Mouse (Mus musculus): Measurements from ENCODE around the gene Wdr46.
"Not testable (repeated sequence)": the region's sequence is repeated elsewhere in the genome, so short reads cannot be mapped to it uniquely, and the experiment has no call there.

The Wdr46 gene

DNA sequence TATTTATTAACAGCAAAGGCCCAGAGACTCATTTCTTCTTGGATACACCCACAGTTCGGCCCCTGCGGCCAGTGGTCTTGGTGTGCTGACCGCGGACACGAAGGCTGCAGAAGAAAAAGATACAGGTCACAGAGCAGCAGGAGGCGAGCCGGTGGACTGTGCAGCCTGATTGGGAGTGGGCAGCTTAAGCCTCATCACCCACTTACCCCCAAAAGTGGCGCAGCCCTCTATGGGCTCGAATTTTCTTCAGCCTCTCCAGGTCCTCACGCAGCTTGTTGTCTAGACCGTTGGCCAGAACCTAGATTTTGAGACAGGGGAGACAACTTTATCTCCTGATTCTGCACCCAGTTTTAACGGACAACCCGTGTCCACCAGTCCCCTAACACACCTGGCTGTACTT lies 11.6 kb downstream of the Wdr46 start:
- DNase-seq (ENCODE audit: low spot score in 2 of 2): not testable (repeated sequence)

DNA sequence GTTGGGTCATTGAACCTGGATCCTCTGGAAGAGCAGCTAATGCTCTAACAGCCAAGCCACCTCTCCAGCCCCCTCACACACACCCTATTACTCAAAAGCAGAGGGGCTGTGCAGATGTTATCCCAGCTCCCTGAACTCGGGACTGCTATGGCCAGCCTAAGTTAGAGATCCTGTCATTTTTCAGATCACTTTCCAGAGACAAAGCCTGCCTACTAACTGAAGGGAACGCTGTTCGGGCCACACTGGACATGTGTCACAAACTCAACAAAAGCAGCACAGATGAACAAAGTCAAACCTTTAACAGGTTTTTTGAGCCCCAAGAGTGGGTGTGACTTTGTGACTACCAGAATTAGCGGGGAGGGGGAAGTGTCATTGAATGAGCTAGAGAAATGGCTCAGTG lies 12.4 kb downstream of the Wdr46 start:
- DNase-seq (ENCODE audit: low spot score in 2 of 2): no peak

DNA sequence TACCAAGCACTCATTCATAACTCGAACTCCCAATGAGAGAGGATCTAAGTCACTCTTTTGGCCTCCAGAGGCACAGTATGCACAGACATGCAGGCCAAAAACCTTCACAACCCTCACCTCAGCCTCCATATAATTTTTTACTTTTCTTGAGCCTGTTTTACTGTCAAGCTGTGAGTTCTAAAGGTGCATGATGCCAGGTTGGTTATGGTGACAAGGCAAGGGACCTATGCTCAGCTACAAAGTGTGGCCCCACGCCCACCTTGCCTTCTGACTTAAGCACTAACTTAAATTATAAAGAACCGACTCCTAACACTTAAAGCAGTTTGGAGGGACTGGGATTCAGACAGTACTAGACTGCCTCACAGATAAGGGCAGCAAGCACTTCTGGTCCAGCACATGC lies 12.8 kb downstream of the Wdr46 start:
- no peak for DNase-seq (ENCODE audit: low spot score in 2 of 2)

DNA sequence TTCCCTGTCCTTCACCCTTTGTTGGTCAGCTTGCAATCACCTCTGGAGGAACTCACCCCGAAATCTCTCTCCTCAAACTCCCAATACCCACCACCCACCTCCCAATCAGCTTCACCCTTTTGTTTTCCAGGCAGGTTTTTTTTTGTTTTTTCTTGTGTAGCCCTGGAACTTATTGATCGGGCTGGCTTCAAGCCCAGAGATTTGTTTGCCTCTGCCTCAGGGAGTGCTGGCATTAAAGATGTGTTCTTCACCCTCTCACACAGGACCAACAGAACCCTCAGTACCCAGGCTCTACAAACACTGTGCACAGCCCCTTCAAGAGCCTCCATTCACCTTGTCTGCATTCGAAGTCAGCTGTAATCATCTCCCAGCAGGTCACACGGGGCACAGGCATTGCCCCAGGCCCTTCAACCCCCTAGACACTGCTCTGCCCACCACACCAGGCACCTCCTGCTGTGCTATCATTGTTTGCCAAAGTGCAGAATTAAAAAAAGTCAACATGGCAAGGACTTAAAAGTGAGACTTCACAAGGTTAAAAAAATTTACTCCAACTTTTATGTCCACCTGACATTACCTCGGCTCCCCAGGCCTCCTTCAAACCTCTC lies 13.6 kb downstream of the Wdr46 start:
- no peak for DNase-seq (ENCODE audit: low spot score in 2 of 2)

DNA sequence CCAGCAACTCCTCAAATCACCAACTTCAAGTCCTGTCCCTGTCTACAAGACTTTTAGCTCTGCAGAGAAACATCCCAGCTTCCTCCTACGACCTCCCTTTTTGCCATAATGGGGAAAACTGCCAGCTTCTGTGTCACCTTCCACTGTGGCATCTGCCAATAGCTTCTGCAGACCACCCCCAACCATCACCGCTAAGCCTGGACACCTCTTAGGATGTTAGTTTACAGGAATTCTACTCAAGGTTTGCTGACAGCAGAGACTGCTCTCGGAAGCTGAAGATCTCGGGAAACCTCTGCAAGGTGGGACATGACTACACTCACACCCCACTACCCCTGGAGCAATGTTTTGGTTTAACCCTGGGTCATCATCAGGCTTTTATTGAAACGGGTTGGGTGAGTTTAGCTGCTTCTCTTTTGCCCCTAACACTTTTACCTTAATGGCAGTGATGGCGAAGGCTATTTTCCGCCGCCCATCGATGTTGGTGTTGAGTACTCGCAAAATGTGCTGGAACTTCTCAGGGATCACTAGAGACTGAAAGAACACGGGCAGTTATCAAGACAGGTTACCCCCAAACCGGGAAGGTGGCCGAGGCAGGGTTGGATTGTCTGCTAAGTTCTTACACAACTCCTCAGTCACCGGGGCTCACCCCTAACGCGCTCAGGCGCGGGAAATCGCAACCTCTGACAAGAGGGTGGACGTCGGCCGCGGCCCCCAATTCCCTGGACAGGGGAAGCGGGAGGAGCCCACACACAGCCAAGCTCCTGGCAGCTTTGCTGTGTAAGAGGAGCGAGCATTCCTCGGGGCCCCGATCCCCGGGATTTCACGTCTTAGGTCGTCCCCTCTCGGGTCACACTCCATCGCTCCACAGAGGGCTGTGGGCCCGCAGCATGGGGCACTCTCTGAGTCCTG lies 14.4 kb downstream of the Wdr46 start:
- DNase-seq (ENCODE audit: low spot score in 2 of 2): no peak

DNA sequence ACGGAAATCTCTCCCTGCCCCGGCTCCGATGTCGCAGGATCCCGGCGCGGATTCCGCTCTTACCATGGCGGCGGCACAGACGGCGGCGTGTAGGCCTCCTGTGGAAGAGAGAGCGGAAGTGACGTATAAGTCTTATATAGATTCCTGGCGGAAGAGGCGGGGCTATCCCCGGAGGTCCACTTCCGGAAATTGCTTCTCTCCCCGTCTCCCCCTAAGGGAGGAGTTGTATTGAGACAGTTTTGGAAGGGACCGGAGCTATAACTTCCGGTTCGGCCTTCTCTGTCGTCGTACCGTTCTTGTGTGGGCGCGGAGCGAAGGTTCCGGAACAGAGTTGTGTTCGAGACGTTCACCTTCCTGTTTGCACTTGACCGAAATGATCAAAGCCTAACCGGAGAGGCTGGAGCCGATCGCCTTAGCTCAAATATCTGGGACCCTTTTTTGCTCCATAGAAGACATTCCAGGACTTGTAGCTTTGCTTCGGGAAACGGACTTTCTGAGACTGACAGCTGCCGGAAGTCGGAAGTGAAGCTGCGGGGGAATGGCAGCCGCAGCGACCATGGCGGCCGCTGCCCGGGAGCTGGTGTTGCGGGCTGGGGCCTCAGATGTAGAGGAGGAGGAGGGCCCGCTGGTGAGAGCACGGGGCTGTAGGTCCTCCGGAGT lies 15.2 kb downstream of the Wdr46 start, which contains the start of the genes Vps52 and Rps18:
Gene Vps52, plus strand, starts transcription at position 258 of the 660 bp plus-strand sequence.
Gene Rps18, minus strand, starts transcription at position 447 of the 660 bp plus-strand sequence.
- DNase-seq (ENCODE audit: low spot score in 2 of 2): peak; percentile 90 to 93

DNA sequence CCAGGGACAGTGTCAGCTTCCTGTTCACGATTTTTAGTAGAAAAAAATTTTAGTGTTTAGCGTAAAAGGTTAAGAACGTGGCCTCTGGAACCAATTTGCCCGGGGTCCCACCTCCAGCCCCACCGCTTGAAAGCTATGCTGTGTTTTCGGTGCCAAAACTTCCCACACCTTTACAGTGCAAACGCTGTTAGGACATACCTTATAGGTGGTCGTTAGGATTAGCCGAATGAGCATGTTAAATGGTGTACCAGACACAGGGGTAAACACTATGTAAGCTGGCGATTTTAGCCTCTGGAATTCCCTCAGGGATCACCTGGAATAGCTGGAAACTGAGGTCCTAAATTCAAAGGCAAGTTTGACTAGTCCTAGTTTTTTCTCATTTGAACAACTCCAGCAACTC lies 15.9 kb downstream of the Wdr46 start:
- DNase-seq (ENCODE audit: low spot score in 2 of 2): no peak

DNA sequence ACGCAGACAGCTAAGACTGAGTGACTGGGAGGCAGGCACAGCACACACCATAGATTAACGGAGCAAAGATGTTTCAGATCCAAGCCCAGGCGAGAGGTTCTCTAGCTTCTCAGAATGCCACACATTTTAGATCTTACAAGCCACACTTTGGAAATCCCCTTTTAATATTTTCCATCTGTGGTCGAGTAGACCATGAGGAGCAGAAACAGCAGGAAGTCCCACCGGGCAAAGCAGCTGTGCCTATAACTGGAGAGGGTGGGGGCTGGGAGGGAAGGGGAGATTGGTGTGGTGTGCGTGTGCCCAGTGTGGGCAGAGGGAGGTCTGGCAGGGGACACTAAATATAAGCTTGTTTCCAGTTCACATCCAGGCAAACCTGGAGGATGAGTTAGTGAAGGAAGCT lies 17.0 kb downstream of the Wdr46 start:
- DNase-seq (ENCODE audit: low spot score in 2 of 2): no peak

DNA sequence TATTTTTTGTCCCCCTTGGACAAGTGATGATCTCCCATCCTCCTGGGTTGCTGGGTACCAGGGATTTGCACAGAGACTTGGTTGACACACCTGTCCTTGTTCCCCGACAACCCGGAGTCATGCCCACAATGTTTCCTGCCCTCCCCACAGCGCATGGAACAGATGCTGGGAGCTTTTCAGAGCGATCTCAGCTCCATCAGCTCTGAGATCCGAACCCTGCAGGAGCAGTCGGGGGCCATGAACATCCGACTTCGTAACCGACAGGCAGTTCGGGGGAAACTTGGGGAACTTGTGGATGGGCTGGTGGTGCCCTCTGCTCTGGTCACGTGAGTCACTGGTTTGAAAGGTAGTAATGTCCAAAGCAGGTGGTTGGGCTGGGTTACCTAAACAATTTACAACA lies 18.0 kb downstream of the Wdr46 start:
- no peak for DNase-seq (ENCODE audit: low spot score in 2 of 2)

DNA sequence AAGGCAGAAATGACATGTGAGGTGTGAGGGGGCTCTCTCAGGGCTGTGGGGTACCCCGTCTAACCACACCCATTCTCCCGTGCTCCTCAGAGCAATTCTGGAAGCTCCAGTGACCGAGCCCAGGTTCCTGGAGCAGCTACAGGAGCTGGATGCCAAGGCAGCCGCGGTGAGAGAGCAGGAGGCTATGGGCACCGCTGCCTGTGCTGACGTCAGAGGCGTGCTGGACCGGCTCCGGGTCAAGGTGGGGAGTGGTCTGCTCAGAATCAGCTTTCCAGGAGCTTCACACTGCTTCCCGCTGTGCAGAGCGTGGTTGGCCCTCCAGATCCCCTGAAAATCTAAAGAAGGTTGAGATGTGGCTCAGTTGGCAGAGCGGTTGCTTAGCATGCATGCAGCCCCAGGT lies 18.7 kb downstream of the Wdr46 start:
- DNase-seq (ENCODE audit: low spot score in 2 of 2): no peak

DNA sequence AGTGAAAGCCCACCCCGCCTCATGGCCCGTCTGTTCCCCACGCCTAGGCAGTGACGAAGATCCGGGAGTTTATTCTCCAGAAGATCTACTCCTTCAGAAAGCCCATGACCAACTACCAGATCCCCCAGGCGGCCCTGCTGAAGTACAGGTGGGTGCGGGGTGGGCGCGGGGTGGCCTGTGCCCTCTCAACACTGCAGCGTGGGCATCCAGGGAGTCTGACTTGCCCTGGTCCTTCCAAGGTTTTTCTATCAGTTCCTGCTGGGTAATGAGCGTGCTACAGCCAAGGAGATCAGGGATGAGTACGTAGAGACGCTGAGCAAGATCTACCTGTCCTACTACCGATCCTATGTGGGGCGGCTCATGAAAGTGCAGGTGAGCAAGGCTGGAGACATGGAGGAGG lies 19.5 kb downstream of the Wdr46 start:
- DNase-seq (ENCODE audit: low spot score in 2 of 2): no peak

DNA sequence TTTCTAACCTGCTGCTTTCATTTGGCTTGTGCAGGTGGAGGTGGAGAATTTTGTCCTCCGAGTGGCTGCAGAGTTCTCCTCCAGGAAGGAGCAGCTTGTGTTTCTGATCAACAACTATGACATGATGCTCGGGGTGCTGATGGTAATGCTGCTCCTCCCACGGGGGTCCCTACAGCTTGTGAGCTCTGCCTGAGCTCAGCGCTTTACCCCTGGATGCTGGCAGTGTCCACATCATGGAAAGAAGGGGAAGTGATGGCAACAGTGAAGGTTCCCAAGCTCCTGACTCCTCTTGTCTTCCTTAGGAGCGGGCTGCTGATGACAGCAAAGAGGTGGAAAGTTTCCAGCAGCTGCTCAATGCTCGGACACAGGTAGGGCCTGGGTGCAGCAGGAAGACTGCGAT lies 22.4 kb downstream of the Wdr46 start:
- no peak for DNase-seq (ENCODE audit: low spot score in 2 of 2)

DNA sequence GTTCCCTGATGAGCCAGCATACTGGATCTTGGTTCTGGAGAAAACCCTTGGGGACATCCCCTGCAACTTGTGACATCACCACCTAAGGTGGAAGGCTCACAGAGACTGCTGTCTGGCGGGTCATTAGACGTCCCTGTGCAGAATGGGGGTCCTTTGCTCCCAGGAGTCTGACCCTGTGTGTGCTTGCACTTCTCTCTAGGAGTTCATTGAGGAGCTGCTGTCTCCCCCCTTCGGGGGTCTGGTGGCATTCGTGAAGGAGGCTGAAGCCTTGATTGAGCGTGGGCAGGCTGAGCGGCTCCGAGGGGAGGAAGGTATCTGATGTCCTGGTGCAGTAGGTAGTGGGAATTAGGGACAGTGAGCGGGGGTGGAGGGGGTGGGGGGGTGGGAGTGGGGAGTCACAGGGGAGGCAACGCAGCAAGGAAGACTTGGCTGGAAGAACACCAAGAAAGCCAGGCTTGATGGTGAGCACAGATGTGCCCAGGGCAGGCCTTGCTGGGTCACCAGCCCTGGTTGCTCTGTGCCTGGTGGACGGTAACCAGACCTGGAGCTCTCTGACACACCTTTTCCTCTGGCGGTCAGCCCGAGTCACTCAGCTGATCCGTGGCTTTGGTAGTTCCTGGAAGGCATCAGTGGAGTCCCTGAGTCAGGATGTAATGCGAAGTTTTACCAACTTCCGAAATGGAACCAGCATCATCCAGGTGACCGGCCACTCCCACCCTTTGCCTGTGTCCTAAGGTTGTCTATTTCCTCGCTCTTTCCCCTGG lies 24.8 kb downstream of the Wdr46 start:
- DNase-seq (ENCODE audit: low spot score in 2 of 2): no peak

DNA sequence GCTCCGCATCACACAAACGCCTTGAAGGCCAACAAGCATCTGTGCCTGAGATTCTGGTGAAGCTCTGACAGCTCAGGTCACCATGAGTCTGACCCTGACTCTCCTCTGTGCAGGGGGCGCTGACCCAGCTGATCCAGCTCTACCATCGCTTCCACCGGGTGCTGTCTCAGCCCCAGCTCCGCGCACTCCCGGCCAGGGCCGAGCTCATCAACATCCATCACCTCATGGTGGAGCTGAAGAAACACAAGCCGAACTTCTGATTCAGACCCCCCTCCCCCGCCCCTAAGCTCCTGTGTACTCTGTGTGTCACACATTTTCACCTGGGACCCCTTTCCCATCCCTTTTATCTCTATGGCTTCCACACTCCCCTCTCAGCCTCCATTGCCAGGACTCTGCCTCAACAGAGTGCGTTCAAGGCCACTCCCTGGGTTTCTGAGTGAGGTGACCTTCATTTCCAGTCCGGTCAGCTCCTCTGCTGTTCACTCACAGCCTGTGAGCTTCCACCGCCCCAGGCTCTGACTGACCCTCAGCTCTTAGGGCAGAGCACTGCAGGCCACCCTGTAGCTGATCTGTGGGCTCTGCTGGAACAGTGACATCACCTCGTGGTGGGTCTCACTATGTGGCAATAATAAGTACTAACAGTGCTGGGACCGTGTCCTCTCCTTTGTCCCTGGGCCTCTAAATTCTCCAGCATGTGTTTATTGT lies 25.5 kb downstream of the Wdr46 start:
- DNase-seq (ENCODE audit: low spot score in 2 of 2): no peak

DNA sequence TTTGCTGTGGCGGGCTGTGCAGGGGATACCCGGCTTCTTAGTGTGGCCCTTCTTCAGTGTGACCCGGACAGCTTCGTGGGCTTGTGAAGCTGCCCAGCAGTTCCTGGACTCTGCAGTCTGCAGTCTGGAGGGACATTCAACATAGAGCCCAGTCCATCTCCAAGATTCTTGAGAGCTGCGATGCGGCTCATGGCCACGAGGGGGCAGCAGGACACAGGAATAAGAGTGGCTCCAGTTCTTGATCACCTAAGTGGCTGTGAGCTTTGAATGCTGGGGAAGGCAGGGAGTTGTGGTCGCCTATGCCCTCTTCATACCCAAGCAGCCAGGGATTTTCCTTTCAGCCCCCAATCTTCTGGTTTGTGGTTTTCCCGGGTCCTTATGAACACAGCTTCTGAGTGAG lies 28.0 kb downstream of the Wdr46 start:
- peak; percentile 55 to 72 for DNase-seq (ENCODE audit: low spot score in 2 of 2)

DNA sequence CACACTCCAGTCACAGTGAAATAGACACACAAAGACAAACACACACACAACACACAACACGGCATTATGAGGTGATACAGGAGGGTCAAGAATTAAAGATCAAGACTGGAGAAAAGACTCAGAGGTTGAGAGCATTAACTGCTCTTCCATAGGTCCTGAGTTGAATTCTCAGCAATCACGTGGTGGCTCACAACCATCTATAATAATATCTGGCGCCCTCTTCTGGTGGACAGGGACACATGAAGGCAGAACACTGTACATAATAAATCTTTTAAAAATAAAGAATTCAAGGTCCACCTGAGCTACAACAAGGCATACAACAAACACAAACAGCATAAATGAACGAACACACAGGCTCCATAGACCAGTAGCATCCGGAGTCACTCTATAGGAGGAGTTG lies 28.5 kb downstream of the Wdr46 start:
- DNase-seq (ENCODE audit: low spot score in 2 of 2): no peak

DNA sequence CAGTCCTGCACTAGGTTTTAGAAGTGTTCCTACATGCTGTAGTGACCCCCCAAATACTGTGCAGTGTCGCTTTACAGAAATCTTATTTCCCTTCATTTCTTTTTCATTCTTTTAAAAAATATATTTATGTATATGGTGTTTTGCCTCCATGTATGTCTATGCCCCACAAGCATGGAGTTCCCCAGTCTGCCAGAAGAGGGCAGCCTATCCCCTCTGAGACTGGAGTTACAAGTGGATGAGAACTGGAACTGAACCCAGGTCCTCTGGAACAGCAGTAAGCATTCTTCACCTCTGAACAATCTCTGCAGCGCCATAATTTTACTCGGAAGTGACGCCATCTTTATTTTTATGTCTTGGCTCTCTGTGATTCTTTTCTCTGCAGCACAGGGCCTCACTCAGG lies 28.9 kb downstream of the Wdr46 start:
- DNase-seq (ENCODE audit: low spot score in 2 of 2): no peak

DNA sequence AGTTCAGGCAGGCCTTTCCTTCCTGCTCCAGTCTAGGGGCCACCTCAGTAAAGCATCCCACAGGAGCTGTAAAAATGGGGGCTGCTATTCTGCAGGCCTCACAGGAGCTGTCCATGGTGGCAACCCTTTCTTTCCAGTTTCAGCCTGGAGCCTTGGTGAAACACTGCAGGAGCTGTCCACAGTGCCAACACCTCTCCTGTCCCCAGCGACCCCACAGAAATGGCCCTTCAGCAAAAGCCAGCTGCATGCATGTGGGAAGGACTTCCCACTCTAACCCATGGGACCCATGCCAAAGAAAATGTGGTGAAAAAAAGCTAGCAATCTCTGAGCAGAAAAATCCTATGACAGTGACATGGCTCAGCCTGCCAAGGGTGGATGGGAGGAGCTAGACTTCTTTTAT lies 32.2 kb downstream of the Wdr46 start:
- no peak for DNase-seq (ENCODE audit: low spot score in 2 of 2)

DNA sequence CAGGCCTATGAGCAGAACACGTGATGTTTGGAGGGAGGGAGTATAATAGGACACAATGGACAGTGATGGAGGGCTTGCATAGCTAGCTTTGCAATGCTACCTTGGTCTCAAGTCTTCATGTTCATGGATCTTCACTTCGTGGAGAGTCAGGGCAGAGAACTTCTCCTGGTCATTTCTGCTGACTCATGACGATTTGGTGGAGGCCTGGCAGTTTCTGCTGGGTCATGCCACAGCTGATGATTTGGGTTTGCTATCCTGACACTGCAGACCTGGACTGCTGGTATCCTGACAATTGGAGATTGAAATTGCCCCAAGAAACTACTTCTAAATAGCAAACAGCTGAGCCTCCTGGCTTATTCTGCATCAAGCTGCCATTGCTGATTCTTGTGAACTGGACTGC lies 33.1 kb downstream of the Wdr46 start:
- no peak for DNase-seq (ENCODE audit: low spot score in 2 of 2)

DNA sequence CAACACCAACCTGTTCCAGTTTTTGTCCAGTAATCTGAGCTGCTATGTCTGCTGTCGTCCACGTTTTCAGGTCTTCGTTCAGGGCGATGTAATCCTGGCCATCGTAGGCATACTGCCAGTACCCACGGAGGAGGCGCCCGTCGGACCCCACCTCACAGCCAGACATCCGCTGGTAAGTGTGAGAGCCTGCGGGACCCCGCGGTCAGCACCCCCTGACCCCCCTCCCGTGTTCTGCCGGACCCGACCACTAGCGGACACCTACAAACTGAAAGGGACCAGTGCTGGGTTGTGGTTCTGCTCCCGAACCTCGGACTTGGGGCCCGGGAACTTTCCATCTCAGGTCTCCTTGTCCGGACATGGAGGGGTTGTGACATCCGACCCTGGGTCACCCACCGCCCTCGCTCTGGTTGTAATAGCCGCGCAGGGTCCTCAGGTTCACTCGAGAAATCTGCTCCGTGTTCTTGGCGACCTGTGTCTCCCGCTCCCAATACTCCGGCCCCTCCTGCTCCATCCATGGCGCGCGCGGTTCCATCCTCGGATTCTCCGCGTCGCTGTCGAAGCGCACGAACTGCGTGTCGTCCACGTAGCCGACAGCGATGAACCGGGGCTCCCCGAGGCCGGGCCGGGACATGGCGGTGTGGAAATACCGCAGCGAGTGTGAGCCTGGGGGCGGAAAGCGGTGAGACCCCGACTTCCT lies 37.5 kb downstream of the Wdr46 start:
- no peak for DNase-seq (ENCODE audit: low spot score in 2 of 2)

DNA sequence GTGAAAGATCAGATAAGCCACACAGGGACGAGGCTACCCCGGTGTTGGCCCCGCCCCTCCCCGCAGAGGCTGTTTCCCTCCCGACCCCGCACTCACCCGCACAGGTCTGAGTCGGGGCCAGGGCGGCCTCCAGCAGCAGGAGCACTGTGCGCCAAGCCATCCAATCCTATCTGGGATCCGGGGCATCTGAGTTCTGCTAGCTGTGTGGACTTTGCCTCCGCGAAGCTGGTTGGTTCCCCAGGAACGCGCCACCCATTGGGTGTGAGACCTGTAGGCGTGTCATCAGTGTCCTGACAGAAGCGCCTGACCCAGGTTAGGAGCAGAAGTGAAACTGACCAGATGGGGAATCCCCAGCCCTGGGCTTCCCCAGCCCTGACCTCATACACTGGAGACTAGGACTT lies 38.2 kb downstream of the Wdr46 start:
- peak; percentile 67 to 80 for DNase-seq (ENCODE audit: low spot score in 2 of 2)
